Mouse (Mus musculus) midbrain, embryonic 10.5 days (tissue): Measurements from ENCODE around the gene Atf4. TPM values are rescaled to one million over a fixed set of nuclear protein-coding genes. Genes with fewer than 3 reads are reported as not detected.

ENCODE experiments used
- DNase-seq: peaks from one replicate; pipeline ENCODE4 v3.0.0-alpha.2; 2017; ENCODE audit warnings: low spot score
- H3K27ac ChIP-seq: fragments of 300-500 bp; sonication (generic); replicated peaks from 2 replicates; pipeline ENCODE4 v1.5.1; 2016; ENCODE audit warnings: mild to moderate bottlenecking
- H3K27me3 ChIP-seq: fragments of 300-500 bp; sonication (generic); 2 replicates; pipeline ENCODE4 v1.6.1; 2016; ENCODE audit warnings: low read depth, mild to moderate bottlenecking; ENCODE audit not compliant: poor library complexity, severe bottlenecking
- H3K36me3 ChIP-seq: fragments of 300-500 bp; sonication (generic); 2 replicates; pipeline ENCODE4 v1.6.1; 2016; ENCODE audit warnings: mild to moderate bottlenecking, moderate library complexity
- H3K4me1 ChIP-seq: fragments of 300-500 bp; sonication (generic); 2 replicates; pipeline ENCODE4 v1.6.1; 2016
- H3K4me3 ChIP-seq: fragments of 300-500 bp; sonication (generic); 2 replicates; pipeline ENCODE4 v1.5.1; 2016; ENCODE audit warnings: mild to moderate bottlenecking, moderate library complexity
- H3K9me3 ChIP-seq: fragments of 300-500 bp; sonication (generic); replicated peaks from 2 replicates; pipeline ENCODE4 v1.6.1; 2016; ENCODE audit warnings: mild to moderate bottlenecking
- WGBS: fragments of 180-500 bp; shearing (Covaris S2); methylation state at CpG from one replicate; pipeline ENCODE4 v1.1.7; 2016; 5-methylcytosine and 5-hydroxymethylcytosine counted together
- polyA plus RNA-seq: library from polyadenylated mRNA; unstranded; fragments of >200 nt; fragmentation: Nextera tagmentation; extraction: Ambion mirVana; gene quantifications from 2 replicates; pipeline ENCODE4 v1.2.1, GENCODE M21; 2016

Gene Atf4
- polyA plus RNA-seq, 1 experiment from 2014 or later: 114 TPM

GRCm38 (mm10) chr15:80271858-80272396, 16.9 kb downstream of the Atf4 start:
- H3K36me3 ChIP-seq: no peaks in the 10 kb centered on the region
- H3K4me1 ChIP-seq: 0 out of 2 replicates have a peak, but pooled peaks cover 5% of the 10 kb centered on the region
- 62% methylated on average over 3 of the region's 3 CpGs for WGBS
- peaks cover 20% of the 10 kb centered on the region for H3K9me3 ChIP-seq
- no peak overlapping the region for H3K27ac ChIP-seq
- H3K4me3 ChIP-seq: no peak overlapping the region
- DNase-seq: no peak
- 0 out of 2 replicates have a peak, but pooled peaks cover 3% of the 10 kb centered on the region for H3K27me3 ChIP-seq

- no peak overlapping the region for H3K4me3 ChIP-seq
- peaks cover 16% of the 10 kb centered on the region for H3K27me3 ChIP-seq
- WGBS: 52% methylated on average over 9 of the region's 9 CpGs
- DNase-seq: no peak
- no peaks in the 10 kb centered on the region for H3K9me3 ChIP-seq
- H3K36me3 ChIP-seq: no peaks in the 10 kb centered on the region
- no peak overlapping the region for H3K27ac ChIP-seq
- H3K4me1 ChIP-seq: peaks cover 14% of the 10 kb centered on the region
These were observed 22.1 kb downstream of the Atf4 start for GRCm38 (mm10) chr15:80277107-80277506.

- Histone ChIP-seq H3K4me3 (no peak overlapping the region), H3K36me3 (no peaks in the 10 kb centered on the region), H3K27me3 (peaks cover 21% of the 10 kb centered on the region), H3K9me3 (no peaks in the 10 kb centered on the region), H3K27ac (no peak overlapping the region), H3K4me1 (peaks cover 11% of the 10 kb centered on the region)
- WGBS: 5% methylated on average over 6 of the region's 6 CpGs
- peak; percentile 72 for DNase-seq
These were observed 22.6 kb downstream of the Atf4 start for GRCm38 (mm10) chr15:80277625-80278024.

- DNase-seq: no peak
- Histone ChIP-seq H3K27me3 (peaks cover 27% of the 10 kb centered on the region), H3K27ac (no peak overlapping the region), H3K4me1 (peaks cover 14% of the 10 kb centered on the region), H3K36me3 (no peaks in the 10 kb centered on the region), H3K4me3 (no peak overlapping the region), H3K9me3 (no peaks in the 10 kb centered on the region)
- 74% methylated on average over 5 of the region's 5 CpGs for WGBS
These were observed 23.3 kb downstream of the Atf4 start for GRCm38 (mm10) chr15:80278121-80278759.

- peaks cover 15% of the 10 kb centered on the region for H3K4me1 ChIP-seq
- no peaks in the 10 kb centered on the region for H3K9me3 ChIP-seq
- no peak overlapping the region for H3K27ac ChIP-seq
- H3K4me3 ChIP-seq: no peak overlapping the region
- DNase-seq: no peak
- H3K36me3 ChIP-seq: no peaks in the 10 kb centered on the region
- 79% methylated on average over 2 of the region's 2 CpGs for WGBS
- H3K27me3 ChIP-seq: peaks cover 35% of the 10 kb centered on the region
These were observed 24.1 kb downstream of the Atf4 start for GRCm38 (mm10) chr15:80279053-80279452.

GRCm38 (mm10) chr15:80280646-80281045, 25.7 kb downstream of the Atf4 start:
- peak; percentile 71 for DNase-seq
- peaks cover 51% of the 10 kb centered on the region for H3K27me3 ChIP-seq
- 22% methylated on average over 6 of the region's 6 CpGs for WGBS
- H3K36me3 ChIP-seq: no peaks in the 10 kb centered on the region
- H3K4me1 ChIP-seq: peaks cover 15% of the 10 kb centered on the region
- H3K27ac ChIP-seq: peak overlapping the region; percentile 55
- no peaks in the 10 kb centered on the region for H3K9me3 ChIP-seq
- no peak overlapping the region for H3K4me3 ChIP-seq

- Histone ChIP-seq H3K27ac (no peak within 1 kb of the TSS; the same call in 1 of the 2 replicates), H3K9me3 (no peaks in the 10 kb centered on the region), H3K4me3 (peak within 1 kb of the TSS; percentile 62), H3K36me3 (no peaks in the 10 kb centered on the region), H3K4me1 (peaks cover 40% of the 10 kb centered on the region), H3K27me3 (peaks cover 100% of the 10 kb centered on the region)
- peak; percentile 37 for DNase-seq
- WGBS: under 1% methylated on average over 50 of the region's 50 CpGs
These were observed 31.9 kb downstream of the Atf4 start, which contains the start of gene Cacna1i for GRCm38 (mm10) chr15:80286851-80287415. Cacna1i (plus strand) TSS chr15:80287238.

- WGBS: under 1% methylated on average over 23 of the region's 23 CpGs
- no peaks in the 10 kb centered on the region for H3K9me3 ChIP-seq
- H3K36me3 ChIP-seq: no peaks in the 10 kb centered on the region
- DNase-seq: peak; percentile 39
- no peak overlapping the region for H3K27ac ChIP-seq
- H3K4me3 ChIP-seq: peak overlapping the region; percentile 62
- H3K4me1 ChIP-seq: peaks cover 39% of the 10 kb centered on the region
- peaks cover 96% of the 10 kb centered on the region for H3K27me3 ChIP-seq
These were observed 33.1 kb downstream of the Atf4 start for GRCm38 (mm10) chr15:80288036-80288435.

- no peaks in the 10 kb centered on the region for H3K9me3 ChIP-seq
- H3K27me3 ChIP-seq: peaks cover 82% of the 10 kb centered on the region
- H3K27ac ChIP-seq: no peak overlapping the region
- no peaks in the 10 kb centered on the region for H3K36me3 ChIP-seq
- DNase-seq: peak; percentile 67
- H3K4me3 ChIP-seq: no peak overlapping the region
- peaks cover 36% of the 10 kb centered on the region for H3K4me1 ChIP-seq
- WGBS: 5% methylated on average over 10 of the region's 10 CpGs
These were observed 34.5 kb downstream of the Atf4 start for GRCm38 (mm10) chr15:80289436-80289835.

GRCm38 (mm10) chr15:80297146-80297545, 42.2 kb downstream of the Atf4 start:
- H3K9me3 ChIP-seq: 0 out of 2 replicates have a peak, but pooled peaks cover 3% of the 10 kb centered on the region
- H3K36me3 ChIP-seq: no peaks in the 10 kb centered on the region
- 98% methylated on average over 1 of the region's 1 CpGs for WGBS
- H3K4me3 ChIP-seq: no peak overlapping the region
- 0 out of 2 replicates have a peak, but pooled peaks cover 5% of the 10 kb centered on the region for H3K27me3 ChIP-seq
- no peak overlapping the region for H3K27ac ChIP-seq
- DNase-seq: no peak
- no peaks in the 10 kb centered on the region for H3K4me1 ChIP-seq

GRCm38 (mm10) chr15:80303779-80304178, 48.8 kb downstream of the Atf4 start:
- no peaks in the 10 kb centered on the region for H3K36me3 ChIP-seq
- WGBS: 71% methylated on average over 14 of the region's 14 CpGs
- 0 out of 2 replicates have a peak overlapping the region, but pooled peaks have one; percentile 46 for H3K27ac ChIP-seq

GRCm38 (mm10) chr15:80304188-80304587, 49.2 kb downstream of the Atf4 start:
- no peak for DNase-seq
- H3K27me3 ChIP-seq: peaks cover 12% of the 10 kb centered on the region; the same call in 1 of the 2 replicates
- 0 out of 2 replicates have a peak overlapping the region, but pooled peaks have one; percentile 46 for H3K27ac ChIP-seq
- 86% methylated on average over 12 of the region's 12 CpGs for WGBS
- H3K4me1 ChIP-seq: peaks cover 20% of the 10 kb centered on the region
- no peak overlapping the region for H3K4me3 ChIP-seq
- H3K9me3 ChIP-seq: no peaks in the 10 kb centered on the region
- H3K36me3 ChIP-seq: no peaks in the 10 kb centered on the region

More at GRCm38 (mm10) chr15:80303779-80304178, 48.8 kb downstream of the Atf4 start:
- peaks cover 12% of the 10 kb centered on the region; the same call in 1 of the 2 replicates for H3K27me3 ChIP-seq
- DNase-seq: no peak
- H3K9me3 ChIP-seq: no peaks in the 10 kb centered on the region
- H3K4me3 ChIP-seq: no peak overlapping the region
- peaks cover 20% of the 10 kb centered on the region for H3K4me1 ChIP-seq

- H3K27ac ChIP-seq: no peak overlapping the region
- DNase-seq: no peak
- 70% methylated on average over 8 of the region's 8 CpGs for WGBS
These were observed 51.2 kb downstream of the Atf4 start for GRCm38 (mm10) chr15:80306146-80306545.

More at GRCm38 (mm10) chr15:80306146-80306545, 51.2 kb downstream of the Atf4 start:
- no peaks in the 10 kb centered on the region for H3K36me3 ChIP-seq
- H3K9me3 ChIP-seq: no peaks in the 10 kb centered on the region
- no peak overlapping the region for H3K4me3 ChIP-seq
- H3K4me1 ChIP-seq: peaks cover 20% of the 10 kb centered on the region
- H3K27me3 ChIP-seq: peaks cover 12% of the 10 kb centered on the region; the same call in 1 of the 2 replicates
